In genomic region chr2:73967618-73968017, GRCm38 (mm10) we compare ENCODE assay signal across 30 mouse cellular contexts.
"Had no signal": no experiment of that assay in that cellular context is flagged by ENCODE, and none has a peak within 500 bp of the region (broad histone marks: within the 10 kb centered on the region; RNA-seq: fewer than 3 reads in every experiment).

No protein-coding gene starts in this region.

- H3K4me2 ChIP-seq: limb, embryonic 12.5 days; limb, embryonic 13.5 days; limb, embryonic 15.5 days; liver, embryonic 11.5 days; liver, embryonic 12.5 days; liver, embryonic 13.5 days; liver, embryonic 15.5 days; lung, embryonic 14.5 days; lung, embryonic 15.5 days; midbrain, embryonic 11.5 days; midbrain, embryonic 12.5 days; midbrain, embryonic 13.5 days; midbrain, embryonic 15.5 days had no signal

- DNase-seq: left cerebral cortex, postnatal 4 days; liver; liver, embryonic 13.5 days; liver, postnatal 0 days; lung, adult 18-20 months; lung, adult 2 months; lung, embryonic 14.5 days; lung, postnatal 10 days; lung, postnatal 14 days; lung, postnatal 36 days; lung, postnatal 4 days; midbrain, embryonic 14.5 days had no signal

- H3K4me3 ChIP-seq: limb, embryonic 10.5 days; limb, embryonic 12.5 days; limb, embryonic 13.5 days; limb, embryonic 15.5 days; liver, embryonic 12.5 days; liver, embryonic 13.5 days; liver, embryonic 15.5 days; lung, embryonic 15.5 days; megakaryocyte, embryonic 14.5 days; midbrain, embryonic 10.5 days; midbrain, embryonic 12.5 days; midbrain, embryonic 13.5 days; midbrain, embryonic 15.5 days; myocyte; neural tube, embryonic 12.5 days had no signal

- H3K27ac ChIP-seq: limb, embryonic 10.5 days; limb, embryonic 12.5 days; limb, embryonic 13.5 days; limb, embryonic 15.5 days; liver, embryonic 12.5 days; liver, embryonic 13.5 days; liver, embryonic 14.5 days; liver, embryonic 15.5 days; lung, embryonic 15.5 days; macrophage; midbrain, embryonic 10.5 days; midbrain, embryonic 12.5 days; midbrain, embryonic 13.5 days; midbrain, embryonic 15.5 days; neural tube, embryonic 12.5 days had no signal

- H3K36me3 ChIP-seq: limb, embryonic 10.5 days; limb, embryonic 12.5 days; limb, embryonic 13.5 days; limb, embryonic 15.5 days; liver, embryonic 12.5 days; liver, embryonic 13.5 days; liver, embryonic 15.5 days; lung, embryonic 15.5 days; midbrain, embryonic 10.5 days; midbrain, embryonic 12.5 days; midbrain, embryonic 13.5 days; midbrain, embryonic 15.5 days; neural tube, embryonic 12.5 days had no signal

- H3K4me1 ChIP-seq: liver, embryonic 12.5 days; liver, embryonic 13.5 days; liver, embryonic 15.5 days; lung, embryonic 15.5 days; megakaryocyte, embryonic 14.5 days; midbrain, embryonic 15.5 days had no signal

- H3K9ac ChIP-seq: limb, embryonic 12.5 days; limb, embryonic 13.5 days; limb, embryonic 15.5 days; liver, embryonic 12.5 days; liver, embryonic 13.5 days; liver, embryonic 14.5 days; liver, embryonic 15.5 days; liver, postnatal 0 days; lung, embryonic 14.5 days; lung, embryonic 15.5 days; midbrain, embryonic 12.5 days; midbrain, embryonic 13.5 days; midbrain, embryonic 15.5 days; neural tube, embryonic 12.5 days had no signal

- H3K27me3 ChIP-seq: neural tube, embryonic 12.5 days had no signal

- H3K9me3 ChIP-seq: limb, embryonic 10.5 days; limb, embryonic 12.5 days; limb, embryonic 13.5 days; limb, embryonic 15.5 days; liver, embryonic 12.5 days; liver, embryonic 13.5 days; liver, embryonic 15.5 days; lung, embryonic 15.5 days; megakaryocyte, embryonic 14.5 days; midbrain, embryonic 10.5 days; midbrain, embryonic 12.5 days; midbrain, embryonic 13.5 days; midbrain, embryonic 15.5 days; neural tube, embryonic 12.5 days had no signal
